Mouse (Mus musculus) gastrocnemius, postnatal 4 days (tissue): ENCODE measurements around the gene Tmem44. TPM values are rescaled to one million over a fixed set of nuclear protein-coding genes. Genes with fewer than 3 reads are reported as not detected.

Source experiments
- DNase-seq, 2 experiments: peaks; one replicate each; pipeline ENCODE4 v3.0.0; 2021 to 2022; ENCODE audit warnings: low spot score in 2 of 2, mixed read lengths in 2 of 2
- long read RNA-seq, 2 experiments: library from polyadenylated mRNA; stranded (forward); transcript quantifications; one replicate each; pipeline ENCODE4 v2.0.0; 2021
- total RNA-seq, 2 experiments: library from RNA; stranded (reverse); gene quantifications; 2 replicates each; pipeline ENCODE4 v1.2.3; 2021

Tmem44 gene
- 10 to 100 TPM in 1 of 2 experiments, 1 to 10 TPM in 1; 9.7 to 11.2 TPM for total RNA-seq
- long read RNA-seq, experiment 1, partial matches to known transcripts: 3 of 19 reads
- long read RNA-seq, experiment 1, other reads (novel, unspliced or antisense): 11 of 19 reads
- long read RNA-seq, experiment 2, full-length matches to known transcripts: 4 of 21 reads
- long read RNA-seq, experiment 2, partial matches to known transcripts: 2 of 21 reads
- long read RNA-seq, experiment 2, other reads (novel, unspliced or antisense): 15 of 21 reads

DNA sequence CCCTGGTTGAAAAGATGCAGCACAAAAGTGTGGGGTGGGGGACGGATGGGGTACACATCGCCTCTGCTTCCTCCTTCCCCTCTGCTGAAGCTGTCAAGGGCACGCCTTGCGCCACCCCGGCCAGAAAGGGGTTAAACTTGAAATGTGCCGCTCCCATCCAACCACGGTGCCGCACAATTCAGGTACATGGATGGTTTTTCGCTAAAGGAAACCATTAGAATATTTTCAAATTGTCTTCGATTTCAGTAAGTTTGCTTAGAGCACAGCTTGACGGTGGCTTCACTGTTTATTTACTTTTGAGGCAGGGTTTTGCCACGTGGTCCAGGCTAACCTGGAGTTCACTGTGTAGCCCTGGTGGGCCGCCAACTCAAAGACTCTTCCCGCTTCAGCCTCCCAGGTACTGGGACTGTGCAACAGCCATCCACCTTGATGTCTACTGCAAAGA is at the start of gene Tmem44:
Gene Tmem44 (minus strand): TSS at position 95 of the 445 bp plus-strand sequence.
- DNase-seq: no peak

DNA sequence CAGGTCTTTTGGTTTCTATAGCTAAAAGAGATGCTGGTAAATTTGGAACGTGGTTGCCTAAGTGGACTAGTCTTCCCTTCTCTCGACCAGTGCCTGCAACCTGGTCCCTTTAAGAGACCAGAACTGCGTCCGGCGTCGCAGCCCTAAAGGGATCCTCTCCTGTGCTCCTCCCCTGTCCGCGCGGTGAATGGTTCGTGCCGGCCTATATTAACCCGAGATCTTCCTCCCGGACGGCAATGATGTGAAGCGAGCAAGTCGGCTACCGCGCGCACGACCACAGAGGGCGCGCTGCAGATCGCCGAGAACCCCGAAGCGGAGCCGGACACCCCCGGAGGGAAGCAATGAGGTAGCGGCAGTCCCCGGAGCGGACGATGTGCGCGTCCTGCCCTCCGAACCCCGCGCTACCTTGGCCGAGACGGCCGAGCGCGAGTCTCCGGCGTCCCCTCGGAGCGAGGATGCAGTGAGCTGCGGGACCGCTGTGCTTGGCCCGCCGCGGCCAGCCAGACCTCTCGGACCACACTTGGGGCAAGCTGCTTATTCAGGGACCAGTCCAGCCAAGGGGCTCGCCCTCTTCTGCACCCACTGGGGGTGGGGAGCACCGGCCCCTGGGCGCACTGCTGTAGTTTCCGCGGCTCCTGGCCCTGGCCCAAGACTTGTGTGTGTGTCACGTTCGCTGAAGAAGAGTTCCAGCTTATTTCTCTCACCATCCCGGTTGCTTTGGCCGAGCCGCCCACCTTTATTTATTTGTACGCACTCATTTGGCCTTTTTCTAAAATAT is 49.0 kb upstream of the Tmem44 start, which contains the start of gene Fam43a:
Gene Fam43a (plus strand): TSS at position 233 of the 778 bp plus-strand sequence.
- peak; percentile 82 to 89 for DNase-seq

DNA sequence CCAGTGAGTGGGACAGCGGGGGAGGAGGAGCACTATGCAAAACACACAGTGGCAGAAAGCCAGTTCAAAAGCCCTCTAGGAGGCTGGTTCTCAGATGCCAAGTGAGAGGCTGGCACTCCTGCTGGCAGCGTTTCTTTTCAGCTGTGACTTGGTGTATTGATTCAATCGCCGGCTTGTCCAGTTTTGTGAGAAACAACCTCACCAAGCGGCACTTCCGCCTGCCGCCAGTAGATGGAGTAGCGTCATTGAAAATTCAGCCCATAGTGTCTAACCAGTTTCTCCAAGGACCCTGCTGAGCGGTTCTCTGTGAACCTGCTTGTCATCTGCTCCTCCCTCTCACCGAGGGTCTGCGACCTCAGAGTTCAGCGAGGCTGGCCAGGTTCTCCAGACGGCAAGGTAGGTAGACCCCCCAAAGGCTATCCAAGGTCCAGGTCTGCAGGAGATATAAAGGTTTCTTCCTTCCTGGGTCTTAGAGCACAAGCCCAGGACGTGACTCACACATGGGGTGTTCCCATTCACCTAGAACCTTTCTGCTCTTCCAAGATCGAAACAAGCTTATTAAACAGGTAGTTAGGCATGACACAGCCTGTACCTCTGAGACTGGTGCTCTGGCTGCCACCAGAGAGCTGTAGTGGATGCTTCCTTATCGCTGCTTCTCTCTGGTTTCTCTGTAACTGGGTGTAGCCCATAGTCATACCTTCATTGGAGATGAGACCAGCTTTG is 46.5 kb upstream of the Tmem44 start:
- DNase-seq: peak; percentile 65 to 82

DNA sequence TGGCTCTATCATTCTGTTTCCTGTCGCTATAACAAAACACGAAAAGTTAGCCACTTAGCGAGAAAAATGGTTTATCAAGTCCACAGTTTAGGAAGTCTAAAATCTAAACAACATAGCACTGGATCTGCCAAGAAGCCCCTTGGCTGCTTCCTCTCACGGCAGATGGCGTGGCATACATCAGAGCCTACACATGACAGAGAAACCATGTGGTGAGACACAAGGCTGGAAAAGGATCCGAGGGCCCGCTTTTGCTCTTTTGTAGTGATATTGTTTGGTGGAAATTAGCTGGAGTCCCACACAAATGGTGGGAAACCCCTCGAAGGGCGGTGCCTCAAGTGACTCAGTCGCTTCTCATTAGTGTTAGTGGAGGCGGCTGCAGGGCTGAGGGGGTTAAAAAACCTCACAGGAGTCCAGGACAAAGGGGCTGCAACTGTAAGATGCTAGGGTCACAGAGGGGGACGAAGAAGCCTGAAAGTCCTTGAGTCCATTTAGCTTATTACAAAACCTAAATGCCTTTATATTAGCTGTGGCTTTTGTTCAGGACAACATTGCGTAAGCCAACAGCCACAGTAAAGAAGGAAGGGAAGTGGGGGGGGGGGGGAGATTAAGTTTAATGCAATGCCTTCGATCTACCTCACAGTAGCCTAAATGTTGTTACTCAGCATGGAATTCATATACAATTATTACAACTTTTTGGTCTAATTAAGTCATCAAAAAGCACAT is 45.4 kb upstream of the Tmem44 start:
- no peak for DNase-seq

DNA sequence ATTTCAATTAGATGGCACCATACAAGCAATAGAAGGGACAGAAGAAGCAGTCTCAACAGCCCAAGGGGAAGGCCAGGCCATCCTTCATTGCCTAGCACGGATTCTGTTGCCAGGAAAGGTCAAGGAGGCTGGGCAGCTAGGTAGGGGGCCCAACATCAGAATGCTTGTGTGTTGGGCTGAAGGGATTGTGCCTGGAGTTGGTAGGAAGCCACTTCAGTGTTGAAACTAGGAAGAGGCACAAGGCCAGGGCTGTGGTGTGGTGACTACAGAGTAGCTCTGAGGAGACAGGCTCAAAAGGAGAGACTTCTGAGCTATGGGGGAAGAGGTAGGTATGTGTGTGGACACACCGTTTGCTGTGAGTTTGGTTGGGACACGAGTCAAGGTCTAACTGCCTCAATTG is 44.7 kb upstream of the Tmem44 start:
- DNase-seq: no peak

DNA sequence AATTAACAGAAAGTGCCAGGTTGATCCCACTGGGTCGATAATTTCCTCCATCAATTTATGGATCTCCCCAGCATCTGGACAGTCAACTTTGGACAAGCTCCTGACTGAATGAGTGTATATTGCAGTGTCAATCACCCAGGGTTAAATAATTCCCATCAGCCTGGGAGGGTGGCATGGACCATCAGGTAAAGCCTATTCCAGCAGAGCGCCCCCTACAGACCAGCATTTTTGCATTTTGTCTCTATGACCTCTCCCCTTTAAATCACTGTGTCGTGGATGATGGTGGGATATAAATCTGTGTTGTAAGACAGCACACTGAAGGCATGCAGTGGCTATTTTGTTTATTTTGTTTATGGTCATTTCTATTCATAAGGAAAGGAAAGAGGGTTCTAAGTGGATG is 41.3 kb upstream of the Tmem44 start:
- DNase-seq: no peak

DNA sequence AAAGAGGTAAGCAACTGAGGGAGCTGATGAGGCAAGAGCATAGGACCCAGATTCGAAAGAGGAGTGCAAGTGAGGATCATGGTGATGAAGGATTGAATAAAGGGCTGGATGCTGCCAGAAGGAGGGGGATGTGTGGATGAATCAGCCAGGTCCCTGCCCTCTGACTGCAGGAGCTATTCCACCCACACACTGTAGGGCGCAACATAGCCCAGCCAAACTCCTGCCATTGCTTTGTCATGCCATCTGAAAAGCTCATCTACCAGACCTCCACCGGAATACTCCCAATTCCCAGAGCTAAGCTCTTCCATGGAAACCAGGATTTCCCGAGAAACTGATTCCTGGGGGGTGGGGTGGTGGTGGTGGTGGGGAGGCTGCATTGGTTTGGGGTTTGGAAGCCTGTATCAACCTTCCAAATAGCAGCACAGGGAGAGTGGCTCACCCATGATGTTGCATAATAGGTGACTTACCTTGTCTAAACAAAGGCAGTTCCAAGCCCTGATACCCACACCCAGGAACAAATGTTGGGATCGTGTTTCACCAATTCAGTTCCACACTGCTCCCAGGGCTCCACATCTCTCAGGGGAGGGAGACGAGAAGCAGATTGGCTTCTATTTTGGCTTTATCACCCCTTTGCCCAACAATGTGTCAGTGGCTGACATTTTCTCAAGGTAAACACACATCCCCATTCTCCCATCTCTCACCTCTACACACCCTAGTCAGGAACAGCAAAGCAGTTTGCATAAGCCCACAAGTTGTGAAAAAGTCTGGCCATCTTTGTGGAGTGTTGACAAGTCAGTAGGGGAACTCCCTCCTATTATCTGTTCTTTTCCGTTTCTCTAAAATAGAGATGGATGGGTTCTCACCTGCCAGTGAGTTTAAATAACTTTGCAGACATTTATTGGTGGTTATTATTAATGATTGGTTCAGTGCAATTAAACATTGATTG is 39.9 kb upstream of the Tmem44 start:
- DNase-seq: no peak

DNA sequence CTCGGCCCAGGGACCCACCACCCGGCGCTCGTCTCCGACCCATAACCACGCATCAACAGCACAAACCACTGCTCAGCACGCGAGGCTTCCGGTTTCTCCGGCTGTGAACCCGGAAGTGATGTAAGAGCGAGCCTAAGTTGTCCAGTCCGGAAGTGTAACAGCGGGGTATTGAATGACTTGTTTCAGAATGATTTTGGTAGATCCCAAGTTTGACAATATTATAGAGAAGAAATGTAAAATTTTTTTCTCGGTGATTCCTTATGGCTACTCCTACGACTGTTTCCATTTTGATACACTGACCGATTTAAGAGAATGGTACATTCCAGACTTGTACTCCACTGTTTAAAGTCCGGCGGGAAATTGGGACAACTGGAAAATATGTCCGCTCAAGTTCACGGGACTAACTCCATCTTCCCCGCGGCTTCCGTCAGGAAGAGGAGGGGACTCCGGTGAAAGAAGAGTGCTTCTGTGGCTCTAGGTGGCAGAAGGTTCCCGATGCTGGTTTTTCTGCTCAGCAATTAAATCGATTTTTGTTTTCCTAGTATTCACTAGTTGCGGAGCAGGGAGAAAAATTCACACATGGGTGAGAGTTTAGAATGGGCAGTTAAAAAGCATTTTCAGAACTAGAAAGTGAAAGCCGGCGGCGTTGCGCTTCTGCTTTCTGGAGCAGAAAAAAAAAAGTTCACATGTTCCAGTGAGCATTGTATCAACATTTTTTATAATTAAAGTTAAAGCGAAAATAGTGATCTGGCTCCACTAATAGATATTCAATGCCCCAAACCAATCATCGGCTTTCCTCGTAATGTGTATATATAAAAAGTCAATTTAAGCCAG is 37.1 kb upstream of the Tmem44 start, which contains the start of gene Lsg1:
Gene Lsg1 (minus strand): TSS at position 99 of the 834 bp plus-strand sequence.
- peak; percentile 66 to 82 for DNase-seq

DNA sequence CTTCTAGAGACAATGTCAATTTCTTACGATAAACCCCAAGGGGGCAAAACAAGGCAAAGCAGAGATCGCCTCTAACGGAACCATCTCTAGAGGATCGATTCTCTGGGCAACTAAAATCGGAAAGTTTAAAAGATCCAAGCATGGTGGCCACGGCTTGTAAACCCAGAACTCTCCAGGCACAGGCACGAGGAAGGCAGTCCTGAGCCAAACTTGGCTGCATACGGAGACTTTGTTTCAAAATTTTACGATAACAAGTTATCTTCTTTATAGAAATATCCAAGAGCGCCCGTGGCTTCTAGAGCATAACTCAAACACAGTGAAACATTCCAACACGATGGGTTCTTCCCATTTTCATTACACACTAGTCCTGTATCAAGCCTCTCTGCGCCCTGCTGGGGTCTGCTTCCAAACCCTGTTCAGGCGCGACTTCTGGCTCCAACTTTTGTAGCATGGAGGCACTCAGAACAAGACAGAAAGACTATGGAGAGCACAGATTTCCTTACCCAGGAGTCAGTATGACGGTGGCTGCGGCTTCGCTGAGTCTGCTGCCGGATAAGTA is 36.4 kb upstream of the Tmem44 start:
- DNase-seq: no peak

DNA sequence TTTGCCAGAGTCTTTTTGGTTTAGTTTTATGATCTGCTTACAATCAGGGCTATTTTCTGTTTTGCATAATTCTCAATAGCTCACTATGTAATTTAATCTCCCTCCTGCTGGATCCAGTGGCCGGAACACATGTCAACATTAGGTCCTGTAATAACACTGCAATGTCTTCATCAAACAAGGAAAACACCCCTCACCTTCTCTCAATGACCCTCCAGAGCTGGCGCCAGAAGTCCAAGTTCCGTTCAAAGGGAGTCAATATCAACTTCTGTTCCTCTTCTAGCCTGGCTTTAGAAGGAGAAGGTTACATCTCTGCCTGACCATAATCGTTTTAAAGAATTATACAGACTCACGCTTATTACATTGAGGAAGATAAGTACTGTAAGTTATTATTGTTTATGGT is 30.1 kb upstream of the Tmem44 start:
- no peak for DNase-seq

DNA sequence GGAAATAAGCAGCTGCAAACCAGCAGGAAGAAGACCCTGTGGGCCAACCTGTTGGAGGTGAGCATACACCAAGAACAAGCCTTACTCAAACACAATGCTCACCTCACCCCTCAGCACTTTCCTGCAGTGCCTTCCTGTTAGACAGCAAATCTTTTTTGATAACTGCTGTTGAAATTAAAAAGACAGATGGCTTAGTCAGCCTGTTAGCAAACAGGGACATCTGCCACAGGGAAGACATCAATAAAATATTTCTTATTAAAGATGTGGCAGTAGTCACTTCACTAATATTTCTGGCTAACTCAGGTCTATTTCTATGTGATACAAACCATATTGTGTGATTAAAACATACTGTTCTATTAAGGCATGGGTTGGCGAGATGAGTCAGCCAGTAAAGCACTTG is 25.8 kb upstream of the Tmem44 start:
- no peak for DNase-seq

DNA sequence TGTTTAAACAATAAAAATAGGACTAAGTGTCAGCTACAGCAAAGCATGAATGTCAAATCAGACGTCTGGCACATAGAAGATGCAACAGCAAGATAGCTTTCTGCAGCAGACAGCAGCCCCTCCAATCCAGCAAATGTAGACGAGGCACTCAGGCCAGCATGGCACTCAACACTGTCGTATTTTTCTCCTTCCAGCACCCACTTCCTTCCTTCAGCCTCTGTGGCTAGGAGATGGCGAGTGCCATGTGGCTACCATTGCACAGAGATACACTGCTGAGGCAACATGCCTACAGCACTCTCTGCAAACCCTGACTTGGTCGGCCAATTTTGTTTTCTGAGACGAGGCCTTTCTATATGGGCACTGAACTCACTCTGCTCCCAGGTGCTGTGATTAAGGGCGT is 25.2 kb upstream of the Tmem44 start:
- no peak for DNase-seq

DNA sequence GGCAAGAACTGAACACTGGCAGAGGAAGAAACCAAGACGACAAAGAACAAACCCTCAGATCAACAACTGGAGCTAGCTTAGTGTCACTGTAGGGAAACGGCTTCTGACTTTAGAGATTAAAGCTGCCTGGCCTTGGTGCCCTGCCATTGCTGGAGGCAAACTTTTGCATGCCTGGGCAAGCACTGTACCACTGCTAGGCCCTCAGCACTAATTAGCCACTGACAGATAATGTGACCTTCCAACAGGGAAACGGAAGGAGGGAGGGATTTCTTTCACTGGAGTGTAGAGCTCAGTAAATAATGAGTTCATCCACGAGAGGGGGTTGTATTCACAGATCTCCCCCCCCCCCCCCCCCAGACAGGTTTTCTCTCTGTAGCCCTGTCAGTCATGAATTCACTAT is 21.6 kb upstream of the Tmem44 start:
- DNase-seq: no peak

DNA sequence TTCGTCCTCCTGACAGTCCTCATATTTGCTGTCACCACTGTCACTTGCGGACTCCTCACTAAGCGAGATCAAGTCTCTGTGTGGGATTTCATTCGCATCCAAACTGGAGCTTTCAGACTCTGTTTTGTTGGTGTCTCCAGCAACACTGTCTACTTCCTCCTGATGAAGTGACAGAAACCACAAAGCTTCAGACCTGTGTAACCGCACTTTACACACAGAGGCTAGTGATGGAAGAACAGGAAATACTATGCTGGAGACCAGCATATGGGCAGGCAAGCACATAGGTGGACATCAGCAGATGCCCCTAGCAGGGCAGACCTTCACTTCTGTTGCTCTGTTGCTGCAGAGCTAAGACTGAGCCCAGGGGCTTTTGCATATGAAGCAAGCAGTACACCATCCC is 20.7 kb upstream of the Tmem44 start:
- DNase-seq: no peak

DNA sequence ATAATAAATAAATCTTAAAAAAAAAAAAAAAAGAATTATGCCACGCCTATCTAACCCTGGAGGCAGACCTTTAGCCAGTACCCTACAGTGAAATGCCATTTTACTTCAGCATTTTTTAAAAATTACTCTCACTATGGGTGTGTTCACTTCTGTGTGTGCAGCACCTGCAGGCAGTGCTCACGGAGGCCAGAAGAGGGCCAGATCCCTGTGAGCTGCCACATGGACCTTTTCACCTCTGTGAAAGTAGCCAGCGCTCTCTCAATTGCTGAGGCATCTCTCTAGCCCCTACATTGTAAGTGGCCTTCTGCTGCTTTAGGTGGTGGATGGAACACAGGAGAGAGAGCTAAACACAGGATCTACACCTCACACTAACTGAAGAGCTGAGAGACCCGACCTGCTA is 19.5 kb upstream of the Tmem44 start:
- no peak for DNase-seq

DNA sequence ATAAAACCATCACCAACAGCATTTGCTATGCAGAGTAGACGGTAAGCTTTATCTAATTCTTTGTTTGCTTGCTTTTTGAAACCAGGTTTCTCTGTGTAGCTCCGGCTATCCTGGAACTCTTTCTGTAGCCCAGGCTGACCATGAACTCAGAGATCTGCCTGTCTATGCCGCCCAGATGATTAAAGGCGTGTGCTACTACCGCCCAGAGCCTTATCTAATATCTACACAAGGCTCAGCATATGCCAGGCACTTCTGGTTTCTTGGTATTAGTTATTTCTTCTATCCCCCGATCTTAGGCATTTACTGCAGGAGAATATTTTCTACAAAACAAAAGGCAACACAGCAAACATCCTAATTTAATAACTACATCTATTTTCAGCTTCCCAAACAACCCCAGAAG is 15.0 kb upstream of the Tmem44 start:
- no peak for DNase-seq

DNA sequence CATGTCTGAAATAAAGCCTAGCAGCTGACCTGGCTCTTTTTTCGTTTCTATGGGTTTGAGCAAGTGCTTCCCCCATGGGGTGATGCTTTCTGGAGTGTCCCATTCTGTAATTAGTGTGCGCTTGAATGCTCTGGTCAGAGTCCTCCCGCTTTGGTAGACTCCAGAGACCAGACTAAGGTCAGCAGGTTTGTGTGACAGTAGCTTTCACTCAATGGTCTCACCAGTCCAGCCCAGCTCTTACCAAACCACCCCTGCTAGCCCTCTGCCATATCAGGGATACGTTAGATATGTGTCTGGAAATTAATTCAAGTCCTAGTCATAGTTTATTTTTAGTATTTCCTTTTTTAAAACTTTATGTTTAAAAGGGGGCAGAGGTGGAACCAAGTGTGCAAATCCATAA is 10.0 kb upstream of the Tmem44 start:
- no peak for DNase-seq

DNA sequence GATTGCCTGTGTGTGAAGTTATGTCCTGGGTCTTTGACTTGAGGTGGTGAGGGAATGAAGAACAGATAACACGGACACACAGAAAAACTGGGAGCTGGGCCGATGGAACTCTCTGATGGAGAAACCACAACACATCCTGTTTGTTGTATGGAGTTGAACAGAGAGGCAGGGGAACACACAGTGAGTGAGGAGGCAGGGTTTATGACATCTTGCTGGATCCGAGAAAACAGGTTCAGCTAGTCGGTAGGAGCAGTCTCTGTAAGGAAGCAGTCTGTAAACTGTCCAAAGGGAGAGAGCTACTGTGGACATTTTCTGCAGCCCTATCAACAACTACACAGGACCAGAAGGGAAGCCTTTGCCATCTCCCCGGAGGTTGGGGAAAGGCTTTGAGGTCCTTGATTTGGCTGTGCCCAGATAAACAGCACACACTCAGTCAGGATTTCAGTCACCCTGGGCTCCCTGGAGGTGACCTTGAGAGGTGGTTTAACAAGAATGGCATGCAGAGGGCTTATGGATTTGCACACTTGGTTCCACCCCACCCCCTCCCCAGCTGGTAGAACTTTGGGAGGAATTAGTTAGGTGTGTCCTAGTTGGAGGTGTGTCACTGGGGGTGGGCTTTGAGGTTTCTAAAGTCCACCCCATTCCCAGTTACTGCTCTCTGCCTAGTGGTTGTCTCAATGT is 8.8 kb upstream of the Tmem44 start:
- no peak for DNase-seq
